Mouse (Mus musculus): ENCODE results near the gene Trub1. TPM values are rescaled to one million over a fixed set of nuclear protein-coding genes. Genes with fewer than 3 reads are reported as not detected.

Gene Trub1
- polyA plus RNA-seq, 1 experiment from 2014 or later, result 12.4 TPM

DNA sequence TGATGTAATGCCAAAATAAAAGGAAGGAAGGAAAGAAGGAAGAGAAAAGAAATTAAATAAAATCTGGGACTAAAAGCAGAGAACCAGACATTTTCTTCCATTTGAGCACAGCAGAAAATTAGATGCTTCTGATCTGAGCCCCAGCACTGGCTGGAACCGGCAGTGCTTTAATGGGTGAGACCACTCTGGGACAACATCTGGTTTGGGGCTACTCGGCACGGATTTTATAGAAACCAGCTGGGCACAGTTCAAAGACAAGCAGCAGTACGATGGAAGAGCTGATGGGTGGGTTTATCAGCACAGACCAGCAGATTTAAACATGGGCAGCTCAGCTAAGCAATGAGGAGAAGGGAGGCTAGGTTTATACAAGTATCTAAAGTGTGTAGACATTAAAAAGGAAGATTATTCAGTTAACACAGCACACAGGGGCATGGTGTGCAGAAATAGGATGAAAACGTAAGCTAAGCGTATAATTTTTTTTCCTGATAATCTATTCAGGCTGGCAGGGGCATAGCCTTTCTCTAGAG is 46.2 kb downstream of the Trub1 start:
- Histone ChIP-seq H3K27me3 (replicated peaks) (peaks cover 10% of the 10 kb centered on the region; the same call in 1 of the 2 replicates), H3K9ac (no peak overlapping the region), H3K4me1 (no peaks in the 10 kb centered on the region), H3K4me3 (no peak overlapping the region), H3K27ac (replicated peaks) (no peak overlapping the region), H3K4me2 (no peak overlapping the region), H3K9me3 (no peaks in the 10 kb centered on the region), H3K36me3 (no peaks in the 10 kb centered on the region)
- 65% methylated on average over 6 of the region's 6 CpGs for WGBS
- ATAC-seq (ENCODE audit: extremely low read depth, insufficient number of reproducible peaks, low FRiP score, low TSS enrichment), result no peak

DNA sequence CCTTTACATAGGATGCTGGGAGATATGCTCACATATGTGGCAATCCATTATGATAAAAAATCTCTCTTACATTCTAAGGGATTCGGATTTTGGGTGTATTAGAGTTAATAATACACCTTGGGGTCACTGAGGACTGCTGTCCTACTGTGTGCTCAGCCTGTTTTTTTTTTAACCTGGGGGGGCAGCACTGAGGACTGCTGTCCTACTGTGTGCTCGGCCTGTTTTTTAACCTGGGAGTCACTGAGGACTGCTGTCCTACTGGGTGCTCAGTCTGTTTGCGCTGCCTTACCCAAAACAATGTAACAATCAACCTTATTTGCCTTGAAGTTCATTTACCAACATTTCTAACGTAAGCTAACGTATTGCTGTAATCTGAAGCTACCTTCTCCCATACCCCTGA is 47.5 kb downstream of the Trub1 start:
- WGBS, result 82% methylated on average over 5 of the region's 5 CpGs
- ATAC-seq (ENCODE audit: extremely low read depth, insufficient number of reproducible peaks, low FRiP score, low TSS enrichment), result no peak

DNA sequence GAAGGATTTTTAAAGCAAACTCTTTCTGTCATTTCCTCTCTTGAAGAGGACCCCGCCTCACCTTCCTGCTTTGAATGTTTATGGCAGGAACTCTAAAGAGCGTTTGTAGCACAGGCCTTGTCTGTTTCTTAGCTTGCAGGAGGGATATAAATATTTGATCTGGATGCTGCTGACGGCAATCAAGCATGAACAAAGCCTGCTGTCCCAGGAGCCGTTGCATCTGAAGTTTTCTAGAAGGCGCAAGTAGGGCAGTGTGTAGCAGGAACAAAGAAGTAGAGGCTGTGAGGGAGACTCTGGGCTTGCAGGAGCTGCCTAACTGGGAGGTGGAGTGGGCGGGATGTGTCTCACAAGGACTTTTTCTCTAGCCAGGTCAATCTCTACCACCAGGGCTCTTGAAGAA is 50.4 kb downstream of the Trub1 start:
- ATAC-seq (ENCODE audit: extremely low read depth, insufficient number of reproducible peaks, low FRiP score, low TSS enrichment), result no peak
- H3K9ac ChIP-seq, result no peak overlapping the region
- 64% methylated on average over 6 of the region's 6 CpGs for WGBS
- H3K36me3 ChIP-seq, result no peaks in the 10 kb centered on the region
- no peak overlapping the region for H3K4me2 ChIP-seq
- no peak overlapping the region for H3K27ac ChIP-seq (replicated peaks)
- no peak overlapping the region for H3K4me3 ChIP-seq
- H3K27me3 ChIP-seq (replicated peaks), result 0 out of 2 replicates have a peak, but pooled peaks cover 5% of the 10 kb centered on the region
- H3K4me1 ChIP-seq, result no peaks in the 10 kb centered on the region
- H3K9me3 ChIP-seq, result no peaks in the 10 kb centered on the region

More for the DNA sequence above, 47.5 kb downstream of the Trub1 start:
- Histone ChIP-seq H3K9ac (no peak overlapping the region), H3K36me3 (no peaks in the 10 kb centered on the region), H3K4me2 (no peak overlapping the region), H3K27me3 (replicated peaks) (peaks cover 10% of the 10 kb centered on the region; the same call in 1 of the 2 replicates), H3K9me3 (no peaks in the 10 kb centered on the region), H3K4me3 (no peak overlapping the region), H3K27ac (replicated peaks) (no peak overlapping the region), H3K4me1 (no peaks in the 10 kb centered on the region)

DNA sequence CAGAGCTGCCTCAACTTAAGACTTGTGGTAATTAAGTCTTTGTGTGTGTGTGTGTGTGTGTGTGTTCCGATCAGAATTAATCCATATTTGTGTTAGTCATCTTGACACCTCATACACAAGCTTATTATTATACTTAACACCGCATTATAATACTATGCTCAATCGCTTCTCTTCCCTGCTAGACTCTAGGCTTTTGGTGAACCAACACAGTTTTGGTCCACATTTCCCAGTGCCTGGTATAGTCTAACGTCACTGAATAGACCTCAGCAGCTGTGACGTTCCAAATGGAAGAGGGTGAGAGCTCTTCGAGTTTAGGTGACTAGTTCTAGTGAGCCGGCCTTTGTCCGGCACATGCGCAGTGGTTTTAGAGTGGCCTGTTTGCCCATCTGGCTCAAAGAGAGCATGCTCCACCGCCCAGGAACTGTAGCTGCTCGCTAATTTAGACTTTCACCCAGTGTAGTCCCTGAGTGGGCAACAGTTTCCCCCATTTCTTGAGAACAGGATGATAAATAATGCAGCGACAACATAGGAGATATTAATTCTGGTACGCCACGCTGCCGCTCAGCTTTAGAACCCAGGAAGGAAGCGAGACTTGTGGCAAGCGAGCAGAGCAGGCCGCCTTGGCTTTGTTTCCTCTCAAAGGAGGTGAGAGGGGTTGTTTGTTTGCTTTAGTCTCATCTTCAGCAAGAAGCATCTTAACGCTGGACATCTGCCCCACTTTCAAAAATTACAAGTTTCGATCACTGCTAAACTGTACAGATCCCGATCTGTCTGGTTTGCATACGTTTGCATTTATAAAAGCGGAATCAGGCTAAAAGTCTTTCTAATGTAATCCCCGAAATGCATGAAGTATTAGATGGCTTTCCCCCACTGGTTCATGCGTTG is 52.6 kb downstream of the Trub1 start:
- Histone ChIP-seq H3K4me1 (peaks cover 8% of the 10 kb centered on the region), H3K36me3 (no peaks in the 10 kb centered on the region), H3K4me3 (no peak overlapping the region), H3K4me2 (no peak overlapping the region), H3K9me3 (no peaks in the 10 kb centered on the region), H3K9ac (no peak overlapping the region), H3K27ac (replicated peaks) (no peak overlapping the region), H3K27me3 (replicated peaks) (no peaks in the 10 kb centered on the region)
- WGBS, result 85% methylated on average over 25 of the region's 25 CpGs
- no peak for ATAC-seq (ENCODE audit: extremely low read depth, insufficient number of reproducible peaks, low FRiP score, low TSS enrichment)

DNA sequence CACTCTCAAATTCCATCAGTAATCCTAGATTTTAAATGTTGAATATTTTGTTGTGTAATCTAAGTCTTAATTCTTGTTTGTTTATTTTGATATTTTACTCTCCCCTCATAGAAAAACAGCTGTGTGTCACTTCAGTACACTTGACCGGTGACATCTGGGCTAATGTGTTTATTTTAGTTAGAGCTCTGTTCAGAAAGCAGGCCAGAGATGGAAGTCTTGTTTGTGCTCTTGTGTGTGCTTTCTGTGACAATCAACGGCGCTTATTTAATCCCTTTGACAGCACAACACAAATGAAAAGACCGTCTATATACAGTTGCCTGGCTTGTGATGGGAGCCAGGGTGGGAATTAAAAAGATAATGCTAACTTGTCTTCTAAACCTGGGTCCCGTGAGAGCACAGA is 53.9 kb downstream of the Trub1 start:
- no peaks in the 10 kb centered on the region for H3K9me3 ChIP-seq
- 44% methylated on average over 5 of the region's 5 CpGs for WGBS
- ATAC-seq (ENCODE audit: extremely low read depth, insufficient number of reproducible peaks, low FRiP score, low TSS enrichment), result no peak
- H3K9ac ChIP-seq, result no peak overlapping the region
- H3K27ac ChIP-seq (replicated peaks), result no peak overlapping the region
- H3K36me3 ChIP-seq, result no peaks in the 10 kb centered on the region
- H3K4me2 ChIP-seq, result no peak overlapping the region
- H3K4me1 ChIP-seq, result peaks cover 15% of the 10 kb centered on the region
- no peak overlapping the region for H3K4me3 ChIP-seq
- H3K27me3 ChIP-seq (replicated peaks), result 0 out of 2 replicates have a peak, but pooled peaks cover 3% of the 10 kb centered on the region

DNA sequence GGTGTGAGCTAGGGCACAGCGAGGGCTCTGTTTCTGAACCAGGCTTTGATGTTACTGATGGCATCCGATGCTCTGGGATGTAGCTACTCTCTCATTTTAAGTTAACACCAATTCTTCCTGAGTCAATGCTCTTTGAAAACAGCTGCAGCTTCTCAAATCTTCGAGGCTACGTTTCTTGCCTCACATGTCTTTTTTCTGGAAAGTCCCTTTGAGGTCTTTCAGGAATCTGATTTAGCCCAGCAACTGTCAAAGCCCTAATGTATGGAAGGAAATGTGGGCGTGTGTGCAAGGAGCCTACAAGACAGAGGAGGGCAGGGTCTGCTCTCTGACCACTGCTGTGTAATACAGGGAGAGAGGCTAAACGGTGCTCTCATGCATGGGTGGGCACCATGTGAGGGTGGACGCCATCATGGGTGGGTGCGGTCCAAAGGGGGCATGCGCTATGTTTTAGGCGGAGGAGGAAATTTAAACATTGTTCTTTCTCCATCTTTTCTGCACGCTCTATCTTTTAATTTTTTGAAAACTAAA is 55.6 kb downstream of the Trub1 start:
- H3K9ac ChIP-seq, result no peak overlapping the region
- no peaks in the 10 kb centered on the region for H3K36me3 ChIP-seq
- H3K4me2 ChIP-seq, result no peak overlapping the region
- no peak overlapping the region for H3K27ac ChIP-seq (replicated peaks)
- 0 out of 2 replicates have a peak, but pooled peaks cover 3% of the 10 kb centered on the region for H3K27me3 ChIP-seq (replicated peaks)
- WGBS, result 79% methylated on average over 11 of the region's 11 CpGs
- ATAC-seq (ENCODE audit: extremely low read depth, insufficient number of reproducible peaks, low FRiP score, low TSS enrichment), result no peak
- no peak overlapping the region for H3K4me3 ChIP-seq
- no peaks in the 10 kb centered on the region for H3K9me3 ChIP-seq
- peaks cover 15% of the 10 kb centered on the region for H3K4me1 ChIP-seq

DNA sequence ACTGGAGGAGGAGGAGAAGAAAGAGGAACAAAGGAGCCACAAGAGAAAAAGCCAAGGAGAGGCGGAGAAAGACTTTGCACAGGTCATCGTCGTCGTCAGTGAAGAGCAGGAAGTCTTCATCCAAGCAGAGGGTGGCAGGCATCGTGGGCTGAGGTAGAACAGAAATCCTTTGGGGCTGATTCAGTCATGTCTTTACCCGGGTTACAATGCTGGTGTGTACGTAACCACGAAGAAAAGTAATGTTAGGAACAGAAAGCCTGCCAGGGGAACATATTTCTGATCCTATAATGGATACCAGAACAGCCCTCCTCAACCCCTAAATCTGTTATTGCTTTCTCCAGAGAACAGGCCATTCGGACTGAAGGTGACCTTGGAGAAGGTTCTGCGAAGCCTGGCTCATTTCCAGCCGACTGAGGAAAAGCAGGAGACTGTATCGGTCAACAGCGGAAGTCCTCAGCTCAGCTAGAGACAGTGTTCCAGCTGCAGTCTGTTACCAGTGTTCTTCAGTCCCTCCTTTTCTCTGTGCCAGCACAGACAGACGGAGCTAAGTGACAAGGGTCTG is 57.1 kb downstream of the Trub1 start:
- ATAC-seq (ENCODE audit: extremely low read depth, insufficient number of reproducible peaks, low FRiP score, low TSS enrichment), result no peak; the same call in 1 of the 2 replicates
- peak overlapping the region; percentile 18 for H3K4me3 ChIP-seq
- H3K4me2 ChIP-seq, result peak overlapping the region; percentile 60
- H3K4me1 ChIP-seq, result peaks cover 15% of the 10 kb centered on the region
- peak overlapping the region; percentile 66 for H3K9ac ChIP-seq
- H3K27ac ChIP-seq (replicated peaks), result peak overlapping the region; percentile 79
- 36% methylated on average over 14 of the region's 14 CpGs for WGBS
- H3K36me3 ChIP-seq, result no peaks in the 10 kb centered on the region
- H3K27me3 ChIP-seq (replicated peaks), result 0 out of 2 replicates have a peak, but pooled peaks cover 3% of the 10 kb centered on the region
- no peaks in the 10 kb centered on the region for H3K9me3 ChIP-seq

DNA sequence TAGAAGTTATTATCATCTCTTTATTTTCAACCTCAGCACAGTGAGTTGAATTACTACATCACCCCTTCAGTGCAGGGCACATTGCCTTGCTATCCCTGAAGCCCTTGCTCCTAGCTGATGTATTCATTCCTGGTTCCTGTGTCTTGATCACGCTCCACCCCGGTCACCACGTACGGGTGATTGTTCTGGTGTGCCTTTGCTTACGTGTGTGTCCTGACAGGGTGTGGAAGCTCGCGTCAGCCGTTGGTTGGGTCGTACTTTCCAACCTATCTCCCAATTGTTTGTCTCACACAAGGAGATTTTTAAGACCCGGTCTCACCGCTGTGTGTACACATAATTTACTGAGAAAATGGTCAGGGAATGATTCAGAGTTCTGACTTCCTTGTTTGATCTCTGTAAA is 58.1 kb downstream of the Trub1 start:
- no peak overlapping the region for H3K4me2 ChIP-seq
- no peaks in the 10 kb centered on the region for H3K36me3 ChIP-seq
- peaks cover 15% of the 10 kb centered on the region for H3K4me1 ChIP-seq
- H3K27ac ChIP-seq (replicated peaks), result peak overlapping the region; percentile 79; the same call in 1 of the 2 replicates
- ATAC-seq (ENCODE audit: extremely low read depth, insufficient number of reproducible peaks, low FRiP score, low TSS enrichment), result no peak
- H3K9ac ChIP-seq, result no peak overlapping the region
- H3K9me3 ChIP-seq, result no peaks in the 10 kb centered on the region
- H3K27me3 ChIP-seq (replicated peaks), result 0 out of 2 replicates have a peak, but pooled peaks cover 3% of the 10 kb centered on the region
- 92% methylated on average over 11 of the region's 11 CpGs for WGBS
- H3K4me3 ChIP-seq, result no peak overlapping the region

DNA sequence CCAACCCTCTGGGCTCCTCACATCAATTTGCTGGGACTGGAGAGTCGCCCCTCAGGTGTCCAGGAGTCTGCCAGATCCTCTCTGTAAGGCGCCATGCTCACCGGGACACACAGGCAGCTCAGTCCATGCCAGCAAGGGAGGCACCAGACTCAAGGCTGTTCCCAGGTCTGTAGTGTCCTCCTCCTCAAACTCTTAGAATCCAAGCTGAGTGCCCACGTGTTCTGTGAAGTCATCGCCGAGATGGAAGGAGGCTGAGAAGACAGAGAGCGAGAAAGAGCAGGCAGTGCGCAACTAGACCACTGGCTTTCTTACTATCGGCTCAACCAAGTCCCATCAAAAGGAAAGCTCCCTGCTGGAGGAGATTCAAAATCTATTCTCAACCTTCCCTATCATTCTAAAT is 60.4 kb downstream of the Trub1 start:
- Histone ChIP-seq H3K36me3 (no peaks in the 10 kb centered on the region), H3K9ac (no peak overlapping the region), H3K4me1 (peaks cover 15% of the 10 kb centered on the region), H3K4me2 (no peak overlapping the region), H3K9me3 (no peaks in the 10 kb centered on the region), H3K27ac (replicated peaks) (no peak overlapping the region), H3K27me3 (replicated peaks) (0 out of 2 replicates have a peak, but pooled peaks cover 3% of the 10 kb centered on the region), H3K4me3 (no peak overlapping the region)
- ATAC-seq (ENCODE audit: extremely low read depth, insufficient number of reproducible peaks, low FRiP score, low TSS enrichment), result no peak
- WGBS, result 83% methylated on average over 9 of the region's 9 CpGs

DNA sequence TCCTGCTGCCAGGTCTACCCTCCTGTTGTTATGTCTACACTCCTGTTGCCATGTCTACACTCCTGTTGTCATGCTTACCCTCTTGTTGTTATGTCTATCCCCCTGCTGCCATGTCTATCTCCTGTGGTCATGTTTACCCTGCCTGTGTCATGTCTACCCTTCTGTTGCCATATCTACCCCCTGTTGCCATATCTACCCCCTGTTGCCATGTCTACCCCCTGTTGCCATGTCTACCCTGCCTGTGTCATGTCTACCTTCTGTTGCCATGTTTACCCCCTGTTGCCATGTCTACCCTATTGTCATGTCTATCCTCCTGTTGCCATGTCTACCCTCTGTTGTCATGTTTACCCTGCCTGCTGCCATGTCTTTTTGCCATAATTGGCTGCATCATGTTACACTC is 69.0 kb downstream of the Trub1 start:
- ATAC-seq (ENCODE audit: extremely low read depth, insufficient number of reproducible peaks, low FRiP score, low TSS enrichment), result no peak
- Histone ChIP-seq H3K27ac (replicated peaks) (no peak overlapping the region), H3K9ac (no peak overlapping the region), H3K9me3 (no peaks in the 10 kb centered on the region), H3K4me3 (no peak overlapping the region), H3K27me3 (replicated peaks) (no peaks in the 10 kb centered on the region), H3K4me1 (no peaks in the 10 kb centered on the region), H3K4me2 (no peak overlapping the region), H3K36me3 (no peaks in the 10 kb centered on the region)

DNA sequence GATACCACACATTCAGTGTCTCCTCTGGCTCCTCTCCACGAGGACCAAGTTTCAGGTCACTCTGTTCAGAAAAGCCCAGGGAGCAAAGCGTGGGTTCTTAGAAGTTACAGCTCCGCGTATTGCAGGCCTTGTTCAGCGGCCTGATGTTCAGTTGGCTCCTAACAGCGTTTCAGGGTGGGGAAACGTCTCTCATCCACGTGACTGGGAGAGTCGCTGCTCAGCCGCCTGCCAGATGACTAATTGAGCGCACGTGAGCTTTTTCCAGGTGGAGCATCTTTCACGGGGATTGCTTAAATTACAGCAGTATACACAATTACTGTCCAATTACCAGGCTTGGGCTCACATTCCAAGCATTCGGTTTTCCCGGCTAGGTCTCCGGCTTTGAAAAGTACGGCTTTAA is 70.7 kb downstream of the Trub1 start:
- Histone ChIP-seq H3K9ac (no peak overlapping the region), H3K36me3 (no peaks in the 10 kb centered on the region), H3K4me2 (no peak overlapping the region), H3K9me3 (no peaks in the 10 kb centered on the region), H3K27ac (replicated peaks) (no peak overlapping the region), H3K27me3 (replicated peaks) (0 out of 2 replicates have a peak, but pooled peaks cover under 1% of the 10 kb centered on the region), H3K4me3 (no peak overlapping the region), H3K4me1 (no peaks in the 10 kb centered on the region)
- ATAC-seq (ENCODE audit: extremely low read depth, insufficient number of reproducible peaks, low FRiP score, low TSS enrichment), result no peak
- WGBS, result 81% methylated on average over 17 of the region's 17 CpGs

Data from heart, embryonic 13.5 days (tissue).